Mouse (Mus musculus): Measurements from ENCODE around the gene Mbnl1. TPM values are rescaled to one million over a fixed set of nuclear protein-coding genes. Genes with fewer than 3 reads are reported as not detected.
"Not testable (repeated sequence)": the region's sequence is repeated elsewhere in the genome, so short reads cannot be mapped to it uniquely, and the experiment has no call there.

Mbnl1 gene
- polyA plus RNA-seq, 1 experiment from 2014 or later, result 119 TPM

GRCm38 (mm10) chr3:60475055-60475454 lies 2.4 kb downstream of the Mbnl1 start:
- WGBS, result 93% methylated on average over 2 of the region's 2 CpGs
- H3K4me2 ChIP-seq (replicated peaks), result no peak overlapping the region
- no peak overlapping the region for H3K9ac ChIP-seq
- no peaks in the 10 kb centered on the region for H3K9me3 ChIP-seq
- H3K36me3 ChIP-seq, result no peaks in the 10 kb centered on the region
- no peaks in the 10 kb centered on the region for H3K4me1 ChIP-seq (replicated peaks)
- H3K27ac ChIP-seq, result no peak overlapping the region
- no peak overlapping the region for H3K4me3 ChIP-seq (replicated peaks)
- no peak for ATAC-seq
- no peaks in the 10 kb centered on the region for H3K27me3 ChIP-seq (replicated peaks)

DNA sequence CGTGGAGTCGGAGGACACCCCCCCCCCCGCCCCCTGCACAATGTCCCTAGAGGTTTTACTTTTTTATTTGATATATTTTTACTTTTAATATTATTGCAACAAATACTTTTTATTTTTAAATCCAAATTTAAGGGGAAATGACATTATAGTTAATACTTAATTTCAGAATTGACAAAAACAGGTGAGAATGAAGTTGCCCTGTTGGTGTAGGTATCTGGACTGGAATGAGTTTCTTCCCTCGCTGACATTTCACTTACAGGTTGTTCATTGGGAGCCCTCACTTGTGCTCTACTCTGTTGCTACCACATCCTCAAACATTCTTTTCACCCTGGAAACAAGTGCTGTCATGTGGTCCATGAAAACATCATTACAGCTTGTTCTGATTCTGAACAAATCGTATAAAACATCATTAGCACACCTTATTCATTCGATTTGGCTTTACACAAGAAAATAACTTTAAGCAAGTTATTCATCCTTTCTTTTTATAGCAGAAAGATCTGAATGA lies 4.2 kb downstream of the Mbnl1 start:
- WGBS, result 82% methylated on average over 6 of the region's 6 CpGs
- ATAC-seq, result no peak

GRCm38 (mm10) chr3:60478433-60478832 lies 5.8 kb downstream of the Mbnl1 start:
- no peak overlapping the region for H3K4me2 ChIP-seq (replicated peaks)
- H3K4me3 ChIP-seq (replicated peaks), result no peak overlapping the region
- H3K9ac ChIP-seq, result no peak overlapping the region
- 38% methylated on average over 2 of the region's 2 CpGs for WGBS
- no peaks in the 10 kb centered on the region for H3K27me3 ChIP-seq (replicated peaks)
- no peak for ATAC-seq
- H3K27ac ChIP-seq, result no peak overlapping the region
- H3K9me3 ChIP-seq, result no peaks in the 10 kb centered on the region
- H3K36me3 ChIP-seq, result no peaks in the 10 kb centered on the region
- H3K4me1 ChIP-seq (replicated peaks), result no peaks in the 10 kb centered on the region

More for the DNA sequence above, 4.2 kb downstream of the Mbnl1 start:
- Histone ChIP-seq H3K4me3 (replicated peaks) (no peak overlapping the region), H3K9ac (no peak overlapping the region), H3K36me3 (no peaks in the 10 kb centered on the region), H3K9me3 (no peaks in the 10 kb centered on the region), H3K27ac (no peak overlapping the region), H3K27me3 (replicated peaks) (no peaks in the 10 kb centered on the region), H3K4me2 (replicated peaks) (no peak overlapping the region), H3K4me1 (replicated peaks) (no peaks in the 10 kb centered on the region)

DNA sequence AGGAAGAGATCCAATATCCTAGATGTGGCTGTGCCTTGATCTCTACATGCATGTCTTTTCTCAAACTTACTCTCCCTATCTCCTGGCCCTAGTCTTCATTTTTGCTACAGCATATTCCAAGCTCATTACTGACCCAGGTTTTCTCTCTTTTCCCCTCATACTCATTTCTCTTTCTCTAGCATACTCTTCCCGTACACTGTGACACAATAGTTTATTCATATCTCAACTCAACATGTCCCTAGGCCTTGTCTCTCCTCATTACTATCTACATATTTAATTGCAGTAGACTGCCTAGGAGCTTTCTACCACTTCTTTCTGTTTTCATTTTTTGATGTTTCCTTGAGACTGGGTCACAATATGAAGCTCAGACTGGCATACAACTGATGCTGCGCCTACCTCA lies 8.1 kb downstream of the Mbnl1 start:
- 89% methylated on average over 2 of the region's 2 CpGs for WGBS

DNA sequence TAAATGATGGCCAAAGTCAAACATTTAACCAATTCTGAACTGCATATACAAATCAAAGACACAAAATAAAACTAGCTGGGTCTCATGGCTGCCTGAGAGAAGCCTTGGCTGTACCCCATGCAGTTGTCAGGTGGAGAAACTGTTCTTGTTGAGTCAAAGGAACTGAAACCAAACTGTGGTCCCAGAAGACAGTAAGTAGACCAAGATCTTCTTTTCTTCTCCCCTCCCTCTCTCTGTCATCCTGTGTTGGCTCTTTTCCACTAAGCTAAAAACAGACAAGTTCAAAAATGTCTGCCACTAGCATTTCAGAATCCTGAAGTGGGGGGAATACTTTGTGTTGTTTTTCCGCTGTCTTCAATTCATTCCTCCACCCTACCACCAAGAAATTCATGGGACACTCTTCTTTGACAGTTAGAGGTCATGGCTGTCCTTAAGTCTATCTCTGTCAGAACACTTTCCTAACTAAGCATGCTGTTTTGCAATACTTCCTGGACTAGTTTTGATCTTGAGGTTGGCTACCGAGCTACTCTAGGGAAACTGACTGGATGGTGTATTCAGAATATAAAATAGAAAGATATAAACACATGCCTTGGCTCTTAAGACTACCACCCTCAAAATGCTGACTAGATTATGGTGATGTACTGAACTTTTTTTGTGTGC lies 9.2 kb downstream of the Mbnl1 start:
- 87% methylated on average over 2 of the region's 2 CpGs for WGBS
- Histone ChIP-seq H3K27me3 (replicated peaks) (no peaks in the 10 kb centered on the region), H3K4me3 (replicated peaks) (no peak overlapping the region), H3K4me1 (replicated peaks) (0 out of 2 replicates have a peak, but pooled peaks cover 3% of the 10 kb centered on the region), H3K27ac (no peak overlapping the region), H3K4me2 (replicated peaks) (no peak overlapping the region), H3K9me3 (no peaks in the 10 kb centered on the region), H3K9ac (no peak overlapping the region), H3K36me3 (no peaks in the 10 kb centered on the region)
- no peak for ATAC-seq

More for the DNA sequence above, 8.1 kb downstream of the Mbnl1 start:
- no peaks in the 10 kb centered on the region for H3K27me3 ChIP-seq (replicated peaks)
- ATAC-seq, result no peak
- H3K9ac ChIP-seq, result no peak overlapping the region
- H3K36me3 ChIP-seq, result no peaks in the 10 kb centered on the region
- H3K4me3 ChIP-seq (replicated peaks), result no peak overlapping the region
- no peak overlapping the region for H3K27ac ChIP-seq
- no peak overlapping the region for H3K4me2 ChIP-seq (replicated peaks)
- H3K4me1 ChIP-seq (replicated peaks), result 0 out of 2 replicates have a peak, but pooled peaks cover 3% of the 10 kb centered on the region
- no peaks in the 10 kb centered on the region for H3K9me3 ChIP-seq

GRCm38 (mm10) chr3:60483305-60483704 lies 10.7 kb downstream of the Mbnl1 start:
- H3K4me3 ChIP-seq (replicated peaks), result no peak overlapping the region
- no peak overlapping the region for H3K27ac ChIP-seq
- no peak for ATAC-seq
- 0 out of 2 replicates have a peak, but pooled peaks cover 3% of the 10 kb centered on the region for H3K4me1 ChIP-seq (replicated peaks)
- H3K9me3 ChIP-seq, result no peaks in the 10 kb centered on the region
- H3K9ac ChIP-seq, result no peak overlapping the region
- no peaks in the 10 kb centered on the region for H3K27me3 ChIP-seq (replicated peaks)
- H3K36me3 ChIP-seq, result no peaks in the 10 kb centered on the region
- no peak overlapping the region for H3K4me2 ChIP-seq (replicated peaks)

GRCm38 (mm10) chr3:60485987-60486712 lies 13.5 kb downstream of the Mbnl1 start:
- H3K27ac ChIP-seq, result no peak overlapping the region
- no peak overlapping the region for H3K4me3 ChIP-seq (replicated peaks)
- 0 out of 2 replicates have a peak, but pooled peaks cover 3% of the 10 kb centered on the region for H3K4me1 ChIP-seq (replicated peaks)
- peak; percentile 87 for ATAC-seq
- no peaks in the 10 kb centered on the region for H3K36me3 ChIP-seq
- WGBS, result 92% methylated on average over 4 of the region's 4 CpGs
- H3K27me3 ChIP-seq (replicated peaks), result no peaks in the 10 kb centered on the region
- H3K9ac ChIP-seq, result no peak overlapping the region
- no peak overlapping the region for H3K4me2 ChIP-seq (replicated peaks)
- H3K9me3 ChIP-seq, result no peaks in the 10 kb centered on the region

GRCm38 (mm10) chr3:60486713-60487170 lies 14.1 kb downstream of the Mbnl1 start:
- ATAC-seq, result peak; percentile 2; the same call in 1 of the 2 replicates
- no peak overlapping the region for H3K4me3 ChIP-seq (replicated peaks)
- 81% methylated on average over 3 of the region's 3 CpGs for WGBS
- no peak overlapping the region for H3K27ac ChIP-seq
- H3K9ac ChIP-seq, result no peak overlapping the region
- no peaks in the 10 kb centered on the region for H3K9me3 ChIP-seq
- H3K4me1 ChIP-seq (replicated peaks), result 0 out of 2 replicates have a peak, but pooled peaks cover 3% of the 10 kb centered on the region
- no peak overlapping the region for H3K4me2 ChIP-seq (replicated peaks)
- H3K27me3 ChIP-seq (replicated peaks), result no peaks in the 10 kb centered on the region
- no peaks in the 10 kb centered on the region for H3K36me3 ChIP-seq

- Histone ChIP-seq H3K27ac (no peak overlapping the region), H3K9ac (no peak overlapping the region), H3K4me2 (replicated peaks) (no peak overlapping the region), H3K4me3 (replicated peaks) (no peak overlapping the region), H3K36me3 (no peaks in the 10 kb centered on the region), H3K9me3 (no peaks in the 10 kb centered on the region), H3K27me3 (replicated peaks) (no peaks in the 10 kb centered on the region), H3K4me1 (replicated peaks) (no peaks in the 10 kb centered on the region)
- WGBS, result 96% methylated on average over 6 of the region's 6 CpGs
- ATAC-seq, result no peak
These were observed 16.9 kb downstream of the Mbnl1 start for GRCm38 (mm10) chr3:60489509-60489908.

DNA sequence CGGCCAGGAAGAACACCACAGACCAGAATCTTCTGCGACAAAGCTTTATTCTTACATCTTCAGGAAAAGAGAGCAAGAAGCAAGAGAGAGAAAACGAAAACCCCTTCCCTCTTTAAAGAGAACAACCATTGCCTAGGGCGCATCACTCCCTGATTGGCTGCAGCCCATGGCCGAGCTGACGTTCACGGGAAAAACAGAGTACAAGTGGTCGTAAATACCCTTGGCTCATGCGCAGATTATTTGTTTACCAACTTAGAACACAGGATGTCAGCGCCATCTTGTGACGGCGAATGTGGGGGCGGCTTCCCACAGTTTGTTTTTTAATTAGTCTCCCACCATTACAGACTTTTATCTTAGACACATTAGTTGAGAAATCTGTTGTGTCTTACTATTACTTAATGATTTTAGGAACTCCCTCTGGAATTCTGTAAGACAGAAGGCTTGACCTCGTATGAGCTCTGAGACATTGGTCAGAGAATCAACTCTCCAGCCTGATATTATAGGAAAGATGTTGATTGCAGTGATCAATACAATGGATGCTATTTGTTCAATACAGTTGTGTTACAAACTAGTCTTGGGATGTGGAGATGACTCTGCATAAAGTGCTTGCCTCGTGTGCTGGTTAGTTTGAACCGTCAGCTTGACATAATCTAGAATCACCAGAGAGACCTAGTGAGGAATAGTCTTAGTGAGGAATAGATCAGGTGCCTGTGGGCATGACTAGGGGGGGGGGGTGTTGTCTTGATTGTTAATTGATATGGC lies 22.3 kb downstream of the Mbnl1 start:
- not testable (repeated sequence) for H3K9ac ChIP-seq

DNA sequence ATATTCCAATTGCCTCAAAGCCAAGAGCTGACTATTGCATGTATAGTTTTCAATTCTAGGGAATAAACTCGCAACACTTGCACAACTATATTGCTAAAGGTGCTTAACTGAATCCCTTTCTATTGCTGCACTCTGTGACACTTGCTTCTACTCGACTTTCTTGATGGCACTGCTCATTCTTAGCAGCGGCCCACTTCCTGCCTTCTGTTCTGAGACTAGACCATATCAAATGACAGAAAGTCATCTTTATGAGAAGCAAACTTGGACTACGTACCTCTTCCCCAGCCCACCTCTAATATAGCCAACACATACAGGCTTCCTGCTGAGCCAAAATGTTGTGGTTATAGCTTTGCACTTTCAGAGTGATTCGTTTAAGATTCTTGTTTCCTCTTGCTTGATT lies 23.6 kb downstream of the Mbnl1 start:
- no peak overlapping the region for H3K27ac ChIP-seq
- WGBS, result 80% methylated on average over 5 of the region's 5 CpGs
- no peaks in the 10 kb centered on the region for H3K36me3 ChIP-seq
- H3K9ac ChIP-seq, result no peak overlapping the region
- H3K4me1 ChIP-seq (replicated peaks), result 0 out of 2 replicates have a peak, but pooled peaks cover 5% of the 10 kb centered on the region
- H3K4me3 ChIP-seq (replicated peaks), result no peak overlapping the region
- no peak for ATAC-seq
- no peaks in the 10 kb centered on the region for H3K27me3 ChIP-seq (replicated peaks)
- no peak overlapping the region for H3K4me2 ChIP-seq (replicated peaks)
- no peaks in the 10 kb centered on the region for H3K9me3 ChIP-seq

More for the DNA sequence above, 22.3 kb downstream of the Mbnl1 start:
- ATAC-seq, result 0 out of 2 replicates have a peak, but pooled peaks have one; percentile 11
- H3K27ac ChIP-seq; H3K9me3 ChIP-seq; H3K27me3 ChIP-seq (replicated peaks); H3K4me3 ChIP-seq (replicated peaks); H3K4me2 ChIP-seq (replicated peaks); H3K36me3 ChIP-seq; H3K4me1 ChIP-seq (replicated peaks): not testable (repeated sequence)
- 63% methylated on average over 9 of the region's 16 CpGs for WGBS

DNA sequence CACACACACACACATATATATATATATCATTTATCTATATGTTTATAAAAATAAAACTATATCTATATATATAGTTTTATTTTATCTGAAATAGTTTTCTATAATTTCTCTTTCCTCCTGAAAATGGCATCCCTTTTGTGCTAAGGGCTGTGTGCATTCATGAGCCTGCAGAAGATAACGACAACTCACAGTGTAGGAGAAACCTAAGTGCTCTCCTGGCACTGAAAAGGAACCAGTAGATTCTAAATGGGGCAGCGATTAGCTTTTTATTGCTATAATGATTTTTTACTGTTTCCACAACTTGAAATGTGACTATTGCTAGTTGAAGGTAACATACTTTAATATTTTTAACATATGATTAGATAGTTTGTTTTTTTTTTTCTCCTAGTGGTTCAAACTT lies 25.5 kb downstream of the Mbnl1 start:
- no peak overlapping the region for H3K4me2 ChIP-seq (replicated peaks)

More for the DNA sequence above, 25.5 kb downstream of the Mbnl1 start:
- Histone ChIP-seq H3K27me3 (replicated peaks) (no peaks in the 10 kb centered on the region), H3K4me3 (replicated peaks) (no peak overlapping the region), H3K9ac (no peak overlapping the region), H3K27ac (no peak overlapping the region), H3K36me3 (no peaks in the 10 kb centered on the region), H3K9me3 (no peaks in the 10 kb centered on the region), H3K4me1 (replicated peaks) (0 out of 2 replicates have a peak, but pooled peaks cover 5% of the 10 kb centered on the region)
- WGBS, result 77% methylated on average over 2 of the region's 2 CpGs
- ATAC-seq, result no peak

Measured in intestine, embryonic 15.5 days (tissue).